15 mouse cellular contexts compared by ENCODE assay signal in the genomic region with DNA sequence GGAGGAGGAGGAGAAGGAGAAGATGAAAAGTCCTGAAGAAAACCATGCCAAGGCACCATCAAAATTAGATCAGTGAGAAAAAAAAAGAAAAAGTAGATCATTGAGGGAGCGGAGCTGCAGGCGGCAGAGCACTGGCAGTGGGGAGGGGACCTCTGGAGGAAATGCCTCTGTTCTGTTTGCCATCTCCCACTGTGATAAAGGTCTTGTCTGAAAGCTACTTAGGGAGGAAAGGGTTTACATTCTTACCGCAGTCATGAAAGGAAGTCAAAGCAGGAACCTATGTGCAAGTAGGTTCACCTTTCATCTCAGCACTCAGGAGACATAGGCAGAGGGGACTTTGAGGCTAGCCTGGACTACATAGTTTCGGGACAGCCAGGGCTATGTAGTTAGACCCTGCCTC. TPM values are rescaled to one million over a fixed set of nuclear protein-coding genes. Genes with fewer than 3 reads are reported as not detected.
"Had no signal": no experiment of that assay in that cellular context is flagged by ENCODE, and none has a peak within 500 bp of the region (broad histone marks: within the 10 kb centered on the region; RNA-seq: fewer than 3 reads in every experiment).

No protein-coding gene starts in this region.

- H3K36me3 ChIP-seq: kidney, embryonic 15.5 days; limb, embryonic 15.5 days; liver, embryonic 12.5 days; midbrain, embryonic 12.5 days had no signal

- ATAC-seq: liver, embryonic 12.5 days; midbrain, embryonic 16.5 days had no signal

- H3K27me3 ChIP-seq: kidney, embryonic 15.5 days; limb, embryonic 15.5 days; liver, embryonic 12.5 days; megakaryocyte, embryonic 14.5 days; midbrain, embryonic 12.5 days had no signal

- H3K4me3 ChIP-seq: kidney, embryonic 15.5 days; limb, embryonic 15.5 days; liver, embryonic 12.5 days; megakaryocyte, embryonic 14.5 days; midbrain, embryonic 12.5 days had no signal

- H3K4me1 ChIP-seq: kidney, embryonic 15.5 days; limb, embryonic 15.5 days; midbrain, embryonic 12.5 days had no signal

- DNase-seq: kidney, adult 2 months; kidney, postnatal 14 days; lung, embryonic 14.5 days; lung, postnatal 10 days; lung, postnatal 4 days; right cerebral cortex, adult 18-20 months; right cerebral cortex, postnatal 25 days; thymus, postnatal 14 days had no signal

- H3K9me3 ChIP-seq: kidney, embryonic 15.5 days; limb, embryonic 15.5 days had no signal

- H3K9ac ChIP-seq: kidney, embryonic 15.5 days; limb, embryonic 15.5 days; liver, embryonic 12.5 days; lung, embryonic 14.5 days; midbrain, embryonic 12.5 days had no signal

- H3K27ac ChIP-seq: kidney, embryonic 15.5 days; limb, embryonic 15.5 days; liver, embryonic 12.5 days; midbrain, embryonic 12.5 days had no signal

RNA-seq across cellular contexts. Expression of gene Stpg1, which starts 7.0 kb away (rescaled TPM):
- polyA plus RNA-seq: liver, embryonic 12.5 days; liver, embryonic 16.5 days had no signal
